Mouse (Mus musculus) CH12.LX (cell line): Measurements from ENCODE around the gene Sctr.

Experiments used
- CHD2 ChIP-seq: IDR thresholded peaks from 2 replicates; pipeline ENCODE4 v1.6.1; 2011; ENCODE audit warnings: low read length, improper control_type of control experiment
- CTCF ChIP-seq, 2 experiments: IDR thresholded peaks in 1 of 2; conservative IDR thresholded peaks in 1 of 2; 2 replicates each; pipeline ENCODE4 v1.5.1; 2011 to 2012; ENCODE audit warnings: low read depth in 2 of 2, low read length in 2 of 2, improper control_type of control experiment in 1 of 2, inconsistent platforms in 1 of 2, mild to moderate bottlenecking in 1 of 2, moderate library complexity in 1 of 2
- EP300 ChIP-seq: IDR thresholded peaks from 2 replicates; pipeline ENCODE4 v1.6.1; 2011; ENCODE audit warnings: low read length, improper control_type of control experiment
- ETS1 ChIP-seq: conservative IDR thresholded peaks from 2 replicates; pipeline ENCODE4 v1.6.1; 2012; ENCODE audit warnings: low read depth, mild to moderate bottlenecking, inconsistent platforms, low read length, improper control_type of control experiment, moderate library complexity
- HCFC1 ChIP-seq: IDR thresholded peaks from 2 replicates; pipeline ENCODE4 v1.6.1; 2012; ENCODE audit warnings: low read depth, mild to moderate bottlenecking, inconsistent platforms, low read length, improper control_type of control experiment
- KAT2A ChIP-seq: IDR thresholded peaks from 2 replicates; pipeline ENCODE4 v1.6.1; 2012; ENCODE audit warnings: low read length, improper control_type of control experiment, inconsistent platforms; ENCODE audit not compliant: insufficient replicate concordance
- MAFK ChIP-seq: IDR thresholded peaks from 2 replicates; pipeline ENCODE4 v1.6.1; 2011; ENCODE audit warnings: low read length, improper control_type of control experiment; ENCODE audit not compliant: insufficient replicate concordance
- MAX ChIP-seq: IDR thresholded peaks from 2 replicates; pipeline ENCODE4 v1.6.1; 2011; ENCODE audit warnings: low read length, improper control_type of control experiment
- NELFE ChIP-seq: IDR thresholded peaks from 2 replicates; pipeline ENCODE4 v1.6.1; 2011; ENCODE audit warnings: low read depth, low read length, improper control_type of control experiment
- PAX5 ChIP-seq: IDR thresholded peaks from 2 replicates; pipeline ENCODE4 v1.6.1; 2012; ENCODE audit warnings: low read length, inconsistent platforms, mixed read lengths
- POLR2A ChIP-seq: IDR thresholded peaks from 2 replicates; pipeline ENCODE4 v1.6.1; 2011; ENCODE audit warnings: low read depth, mild to moderate bottlenecking, improper control_type of control experiment, low read length
- POLR2AphosphoS2 ChIP-seq: IDR thresholded peaks from 2 replicates; pipeline ENCODE4 v1.6.1; 2011; ENCODE audit warnings: low read depth, low read length, improper control_type of control experiment
- ZNF384 ChIP-seq: IDR thresholded peaks from 2 replicates; pipeline ENCODE4 v1.6.1; 2012; ENCODE audit warnings: low read depth, low read length, improper control_type of control experiment, inconsistent platforms

DNA sequence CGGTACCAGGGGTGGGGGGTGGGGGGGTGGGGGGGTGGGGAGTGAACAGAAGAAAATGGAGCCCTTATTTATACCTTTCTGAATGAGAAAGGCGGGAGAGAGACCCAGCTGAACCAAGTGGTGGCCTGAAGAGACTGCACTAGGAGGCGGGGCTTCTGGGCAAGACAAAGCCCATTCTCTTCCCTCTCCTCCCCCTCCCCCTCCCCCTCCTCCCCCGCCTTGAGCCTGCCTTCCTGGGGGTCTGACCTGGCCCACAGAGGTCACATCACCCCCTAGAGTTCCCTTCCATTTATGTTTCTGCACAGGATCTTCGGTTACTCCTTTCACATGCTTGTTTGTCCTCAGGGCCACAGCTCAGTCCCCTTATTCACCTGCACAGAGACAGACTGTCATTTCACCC lies 82.5 kb downstream of the Sctr start:
- no peak for TF ChIP-seq CTCF (conservative IDR thresholded peaks at IDR 0.05 in 1 of 2, IDR thresholded peaks at IDR 0.05 in 1 of 2; ENCODE audit: low read depth in 2 of 2, low read length in 2 of 2)
- no peak for TF ChIP-seq POLR2AphosphoS2
- no peak for TF ChIP-seq PAX5
- no peak for TF ChIP-seq KAT2A
- TF ChIP-seq POLR2A: no peak
- TF ChIP-seq MAX: no peak
- no peak for TF ChIP-seq HCFC1
- TF ChIP-seq ZNF384: no peak
- TF ChIP-seq ETS1: no peak
- no peak for TF ChIP-seq CHD2
- TF ChIP-seq EP300: no peak
- no peak for TF ChIP-seq NELFE
- no peak for TF ChIP-seq MAFK
